Mouse (Mus musculus): ENCODE measurements around the gene Cdh11. TPM values are rescaled to one million over a fixed set of nuclear protein-coding genes. Genes with fewer than 3 reads are reported as not detected.

Cdh11 gene
- total and polyA plus RNA-seq, 3 experiments: 0.13 to 0.17 TPM; not detected in 1

DNA sequence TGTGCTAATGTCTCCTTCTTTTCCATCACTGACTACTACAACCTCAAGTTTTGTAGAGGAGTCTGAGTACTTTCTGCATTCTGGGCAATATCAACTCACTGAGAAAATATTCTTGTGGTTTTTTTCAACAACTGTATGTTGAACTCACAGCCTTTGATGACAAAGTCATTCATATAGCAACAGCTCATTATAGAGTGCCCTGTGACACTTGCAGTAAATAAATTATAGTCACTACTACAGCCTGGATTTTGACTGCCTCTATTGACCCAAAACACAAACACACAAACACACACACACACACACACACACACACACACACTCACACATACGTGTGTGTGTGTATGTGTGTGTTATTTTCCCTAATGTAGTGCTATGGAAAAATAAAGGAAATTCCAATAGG is 10.8 kb downstream of the Cdh11 start:
- no peaks in the 10 kb centered on the region for H3K4me1 ChIP-seq (ENCODE audit: control insufficient read depth in 1 of 2, insufficient read depth in 2 of 2)
- no peak overlapping the region for H3K9ac ChIP-seq (ENCODE audit: insufficient read depth, low read depth)
- no peaks in the 10 kb centered on the region for H3K27me3 ChIP-seq (replicated peaks)
- TF ChIP-seq USF1 (IDR thresholded peaks at IDR 0.05; ENCODE audit: low read depth, low read length) (no peak), ZNF384 (IDR thresholded peaks at IDR 0.05; ENCODE audit: low read depth, low read length) (no peak), KAT2A (IDR thresholded peaks at IDR 0.05; ENCODE audit: insufficient replicate concordance, low read length) (no peak), USF2 (conservative IDR thresholded peaks at IDR 0.05; ENCODE audit: low read depth, low read length) (no peak), PAX5 (IDR thresholded peaks at IDR 0.05; ENCODE audit: low read length) (no peak), MXI1 (IDR thresholded peaks at IDR 0.05; ENCODE audit: low read depth, low read length) (no peak), NRF1 (IDR thresholded peaks at IDR 0.05; ENCODE audit: low read depth, low read length) (no peak), MAFK (IDR thresholded peaks at IDR 0.05; ENCODE audit: insufficient replicate concordance, low read length) (no peak), EP300 (IDR thresholded peaks at IDR 0.05; ENCODE audit: low read length) (no peak), POLR2AphosphoS2 (IDR thresholded peaks at IDR 0.05; ENCODE audit: low read depth, low read length) (no peak), TCF12 (IDR thresholded peaks at IDR 0.05; ENCODE audit: low read depth, low read length) (no peak), RCOR1 (conservative IDR thresholded peaks at IDR 0.05; ENCODE audit: low read depth, low read length) (no peak), MYC (IDR thresholded peaks at IDR 0.05; ENCODE audit: low read depth, low read length) (no peak), ETS1 (conservative IDR thresholded peaks at IDR 0.05; ENCODE audit: low read depth, low read length) (no peak)
- in situ Hi-C loops (cut with MboI; ENCODE audit: low pct_ligation_motif_present, low pct_unique_long_range_greater_than_20kb, low sequenced_read_pairs) (no loop called here), dilution Hi-C loops (cut with MboI; ENCODE audit: extremely low pct_ligation_motif_present, extremely low pct_unique_long_range_greater_than_20kb, low sequenced_read_pairs) (no loop called here)
- H3K27ac ChIP-seq (ENCODE audit: insufficient read depth, low read depth): no peak overlapping the region
- H3K4me3 ChIP-seq (replicated peaks in 1 of 3; ENCODE audit: low read depth in 2 of 3, low read length in 2 of 3, poor library complexity in 1 of 3): no peak overlapping the region
- H3K79me2 ChIP-seq (replicated peaks; ENCODE audit: control insufficient read depth, extremely low read depth, insufficient read depth, poor library complexity, severe bottlenecking): no peaks in the 10 kb centered on the region
- H3K36me3 ChIP-seq (replicated peaks in 1 of 2; ENCODE audit: control insufficient read depth in 1 of 2, insufficient read depth in 1 of 2, low read length in 1 of 2): no peaks in the 10 kb centered on the region
- peaks cover 61% of the 10 kb centered on the region for H3K9me3 ChIP-seq (replicated peaks; ENCODE audit: low read length)
- DNase-seq (ENCODE audit: extremely low read depth): no peak
- no peak overlapping the region for H3K4me2 ChIP-seq (ENCODE audit: insufficient read depth, low read depth, poor library complexity, severe bottlenecking)

GRCm38 (mm10) chr8:102771456-102771855 is 14.0 kb downstream of the Cdh11 start:
- Histone ChIP-seq H3K4me2 (ENCODE audit: insufficient read depth, low read depth, poor library complexity, severe bottlenecking) (no peak overlapping the region), H3K27me3 (replicated peaks) (no peaks in the 10 kb centered on the region), H3K4me1 (ENCODE audit: control insufficient read depth in 1 of 2, insufficient read depth in 2 of 2) (no peaks in the 10 kb centered on the region), H3K4me3 (replicated peaks in 1 of 3; ENCODE audit: low read depth in 2 of 3, low read length in 2 of 3, poor library complexity in 1 of 3) (no peak overlapping the region), H3K9me3 (replicated peaks; ENCODE audit: low read length) (peaks cover 46% of the 10 kb centered on the region), H3K27ac (ENCODE audit: insufficient read depth, low read depth) (no peak overlapping the region), H3K79me2 (replicated peaks; ENCODE audit: control insufficient read depth, extremely low read depth, insufficient read depth, poor library complexity, severe bottlenecking) (no peaks in the 10 kb centered on the region), H3K36me3 (replicated peaks in 1 of 2; ENCODE audit: control insufficient read depth in 1 of 2, insufficient read depth in 1 of 2, low read length in 1 of 2) (no peaks in the 10 kb centered on the region), H3K9ac (ENCODE audit: insufficient read depth, low read depth) (no peak overlapping the region)
- TF ChIP-seq MAFK (IDR thresholded peaks at IDR 0.05; ENCODE audit: insufficient replicate concordance, low read length): no peak
- no peak for TF ChIP-seq ZMIZ1 (IDR thresholded peaks at IDR 0.05; ENCODE audit: low read depth, low read length)
- no peak for TF ChIP-seq GABPA (IDR thresholded peaks at IDR 0.05; ENCODE audit: insufficient replicate concordance, low read depth, low read length)
- no peak for TF ChIP-seq IRF4 (IDR thresholded peaks at IDR 0.05; ENCODE audit: low read depth, low read length)
- TF ChIP-seq POLR2A (IDR thresholded peaks at IDR 0.05; ENCODE audit: low read depth, low read length): no peak
- dilution Hi-C loops (cut with MboI; ENCODE audit: extremely low pct_ligation_motif_present, extremely low pct_unique_long_range_greater_than_20kb, low sequenced_read_pairs): no loop called here
- in situ Hi-C loops (cut with MboI; ENCODE audit: low pct_ligation_motif_present, low pct_unique_long_range_greater_than_20kb, low sequenced_read_pairs): no loop called here
- DNase-seq (ENCODE audit: extremely low read depth): no peak

Data from CH12.LX (cell line).